Comparison of ENCODE assay signal across 11 mouse cellular contexts in the genomic region with DNA sequence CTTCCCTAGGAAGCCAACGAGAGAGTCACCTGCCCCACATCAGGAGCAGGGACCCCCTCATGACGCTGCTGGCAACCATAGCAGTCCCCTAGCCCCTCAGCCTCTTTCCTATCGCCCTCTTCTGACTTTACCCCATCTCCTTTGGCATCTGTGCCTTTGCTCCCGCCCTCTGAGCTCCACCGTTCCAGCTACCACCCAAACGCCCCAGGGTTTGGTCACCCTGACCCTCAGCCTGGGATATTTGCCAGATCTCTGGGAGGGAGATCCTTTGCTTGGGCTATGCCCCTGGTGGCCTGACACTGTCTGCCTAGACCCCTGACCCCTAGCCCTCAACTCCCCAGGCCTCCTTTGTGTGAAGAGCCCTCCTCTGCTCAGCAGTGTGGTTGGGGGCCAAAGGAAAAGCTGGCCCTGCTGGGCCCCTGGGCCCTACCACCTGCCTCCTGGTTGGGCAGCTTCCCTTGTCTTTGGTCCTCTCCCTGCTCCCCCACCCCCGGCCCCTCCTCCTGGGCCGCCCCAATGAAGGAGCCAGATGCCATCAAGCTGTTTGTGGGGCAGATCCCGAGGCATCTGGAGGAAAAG. TPM values are rescaled to one million over a fixed set of nuclear protein-coding genes. Genes with fewer than 3 reads are reported as not detected.
DNase-seq lines count a peak whose midpoint lies in the region; ATAC-seq and TF ChIP-seq lines count a peak whose summit lies in the region.
"Had no signal": no experiment of that assay in that cellular context is flagged by ENCODE, and none has a peak within 500 bp of the region (broad histone marks: within the 10 kb centered on the region; RNA-seq: fewer than 3 reads in every experiment).

No protein-coding gene starts in this region.

- H3K4me2 ChIP-seq in heart, embryonic 11.5 days, result no peak overlapping the region
- peak overlapping the region; percentile 98 for H3K4me2 ChIP-seq in hindbrain, embryonic 13.5 days
- H3K4me2 ChIP-seq in midbrain, embryonic 16.5 days (ENCODE audit: low read length), result peak overlapping the region; percentile 73

- WGBS in heart, embryonic 10.5 days, result 14% methylated on average over 9 of the region's 9 CpGs
- WGBS in heart, embryonic 11.5 days (ENCODE audit: insufficient replicate concordance), result 14% methylated on average over 9 of the region's 9 CpGs
- 1% methylated on average over 9 of the region's 9 CpGs for WGBS in hindbrain, embryonic 13.5 days
- 2% methylated on average over 9 of the region's 9 CpGs for WGBS in midbrain, embryonic 16.5 days

- no peak for ATAC-seq in heart, embryonic 11.5 days (replicated peaks; ENCODE audit: insufficient number of reproducible peaks, low FRiP score, low TSS enrichment)
- ATAC-seq in hindbrain, embryonic 13.5 days (ENCODE audit: low FRiP score), result peak; percentile 6; the same call in 1 of the 2 replicates
- peak; percentile 43 for ATAC-seq in midbrain, embryonic 16.5 days
- no peak for ATAC-seq in CD4-positive, CD25-positive, alpha-beta regulatory T cell, adult 4 months
- ATAC-seq: inflammation-experienced regulatory T-cells, adult 6 months had no signal

- H3K27ac ChIP-seq in heart, embryonic 10.5 days, result no peak overlapping the region
- H3K27ac ChIP-seq in heart, embryonic 11.5 days (ENCODE audit: low read depth, low read length), result no peak overlapping the region
- peak overlapping the region; percentile 97 for H3K27ac ChIP-seq in cortical plate, adult 2 months (ENCODE audit: insufficient read depth, low read length)
- peak overlapping the region; percentile 94 for H3K27ac ChIP-seq in hindbrain, embryonic 13.5 days
- peak overlapping the region; percentile 91 for H3K27ac ChIP-seq in midbrain, embryonic 16.5 days (ENCODE audit: low read length)

- no peak overlapping the region for H3K9ac ChIP-seq in heart, embryonic 11.5 days (ENCODE audit: low read depth, low read length)
- peak overlapping the region; percentile 93 for H3K9ac ChIP-seq in hindbrain, embryonic 13.5 days
- peak overlapping the region; percentile 84 for H3K9ac ChIP-seq in midbrain, embryonic 16.5 days (ENCODE audit: low read depth, low read length)

- no peak for TF ChIP-seq POLR2A in cortical plate, adult 2 months (IDR thresholded peaks at IDR 0.05; ENCODE audit: extremely low read depth, insufficient read depth, low read length)

- no peak for DNase-seq in heart, embryonic 10.5 days (ENCODE audit: low spot score)
- DNase-seq in layer of hippocampus, adult 11-12 months (ENCODE audit: low spot score), result no peak
- no peak for DNase-seq in heart, postnatal 36 days
- DNase-seq: gastrocnemius, postnatal 25 days; lung, postnatal 10 days had no signal

- H3K9me3 ChIP-seq in heart, embryonic 10.5 days, result no peaks in the 10 kb centered on the region
- no peaks in the 10 kb centered on the region for H3K9me3 ChIP-seq in heart, embryonic 11.5 days (replicated peaks; ENCODE audit: control insufficient read depth, low read length)
- H3K9me3 ChIP-seq in hindbrain, embryonic 13.5 days, result no peaks in the 10 kb centered on the region
- H3K9me3 ChIP-seq in midbrain, embryonic 16.5 days (replicated peaks; ENCODE audit: control insufficient read depth, low read length, poor library complexity, severe bottlenecking), result no peaks in the 10 kb centered on the region

- H3K36me3 ChIP-seq in heart, embryonic 10.5 days, result no peaks in the 10 kb centered on the region
- no peaks in the 10 kb centered on the region for H3K36me3 ChIP-seq in heart, embryonic 11.5 days (ENCODE audit: control insufficient read depth, insufficient read depth, low read length)
- H3K36me3 ChIP-seq in hindbrain, embryonic 13.5 days, result peaks cover 18% of the 10 kb centered on the region
- no peaks in the 10 kb centered on the region for H3K36me3 ChIP-seq in midbrain, embryonic 16.5 days (ENCODE audit: control insufficient read depth, insufficient read depth, low read length)

- H3K27me3 ChIP-seq in heart, embryonic 10.5 days (ENCODE audit: insufficient read depth, poor library complexity, severe bottlenecking), result peaks cover 40% of the 10 kb centered on the region
- peaks cover 33% of the 10 kb centered on the region for H3K27me3 ChIP-seq in heart, embryonic 11.5 days (ENCODE audit: control insufficient read depth, insufficient read depth, low read length)
- no peaks in the 10 kb centered on the region for H3K27me3 ChIP-seq in hindbrain, embryonic 13.5 days
- H3K27me3 ChIP-seq in midbrain, embryonic 16.5 days (ENCODE audit: control insufficient read depth, insufficient read depth, low read depth, low read length), result no peaks in the 10 kb centered on the region

- TF ChIP-seq CTCF in cortical plate, adult 2 months (IDR thresholded peaks at IDR 0.05; ENCODE audit: extremely low read depth, insufficient read depth, low read length), result no peak

- H3K4me3 ChIP-seq in heart, embryonic 10.5 days, result peak overlapping the region; percentile 32; the same call in 1 of the 2 replicates
- no peak overlapping the region for H3K4me3 ChIP-seq in heart, embryonic 11.5 days (ENCODE audit: low read depth, low read length)
- peak overlapping the region; percentile 97 for H3K4me3 ChIP-seq in cortical plate, adult 2 months (ENCODE audit: insufficient read depth, low read length)
- peak overlapping the region; percentile 77 for H3K4me3 ChIP-seq in hindbrain, embryonic 13.5 days
- peak overlapping the region; percentile 57 for H3K4me3 ChIP-seq in midbrain, embryonic 16.5 days (ENCODE audit: low read depth, low read length)

- peaks cover 56% of the 10 kb centered on the region for H3K4me1 ChIP-seq in heart, embryonic 10.5 days
- peaks cover 12% of the 10 kb centered on the region for H3K4me1 ChIP-seq in heart, embryonic 11.5 days (ENCODE audit: control insufficient read depth, insufficient read depth, low read length)
- H3K4me1 ChIP-seq in cortical plate, adult 2 months (ENCODE audit: control insufficient read depth, insufficient read depth, low read length), result peaks cover 13% of the 10 kb centered on the region
- peaks cover 66% of the 10 kb centered on the region for H3K4me1 ChIP-seq in hindbrain, embryonic 13.5 days (replicated peaks)
- H3K4me1 ChIP-seq in midbrain, embryonic 16.5 days (ENCODE audit: control insufficient read depth, insufficient read depth, low read length), result peaks cover 45% of the 10 kb centered on the region

- intact Hi-C loops in heart, postnatal 36 days (cut with DNase I), result no loop called here

RNA-seq across cellular contexts. Expression of a gene that starts 0.6 kb away (rescaled TPM):
- 1.1 and 1.2 TPM in 2 replicates for polyA plus RNA-seq in heart, embryonic 10.5 days (2016; fragmentation: Nextera tagmentation; extraction: Ambion mirVana)
- 2.8 and 4.7 TPM in 2 replicates for polyA plus RNA-seq in heart, embryonic 11.5 days (2014; fragmentation: Nextera tagmentation; extraction: Ambion mirVana)
- polyA plus RNA-seq in cortical plate, adult 2 months (2012; rRNA removed), result 314 and 357 TPM in 2 replicates
- polyA plus RNA-seq in hindbrain, embryonic 13.5 days (2015; fragmentation: Nextera tagmentation; extraction: Ambion mirVana), result 294 and 312 TPM in 2 replicates
- 261 and 296 TPM in 2 replicates for polyA plus RNA-seq in midbrain, embryonic 16.5 days (2015; fragmentation: Nextera tagmentation; extraction: Ambion mirVana)
- polyA plus RNA-seq in CD4-positive, CD25-positive, alpha-beta regulatory T cell, adult 4 months (2017; shearing (Covaris generic)), result 1 to 10 TPM in 1 of 2 experiments, under 1 TPM in 1; 0.55 to 1.8 TPM
- total RNA-seq in heart, postnatal 36 days (2021), result under 1 TPM in 1 of 2 experiments, not detected in 1; 0.19 TPM
- total RNA-seq: gastrocnemius, postnatal 25 days had no signal

RNA-seq across cellular contexts. Expression of a gene that starts 1.5 kb away (rescaled TPM):
- polyA plus RNA-seq in heart, embryonic 10.5 days (2016; fragmentation: Nextera tagmentation; extraction: Ambion mirVana), result 5.8 and 6.6 TPM in 2 replicates
- 6.6 and 7.0 TPM in 2 replicates for polyA plus RNA-seq in heart, embryonic 11.5 days (2014; fragmentation: Nextera tagmentation; extraction: Ambion mirVana)
- polyA plus RNA-seq in cortical plate, adult 2 months (2012; rRNA removed), result 3.2 and 4.1 TPM in 2 replicates
- polyA plus RNA-seq in hindbrain, embryonic 13.5 days (2015; fragmentation: Nextera tagmentation; extraction: Ambion mirVana), result 25.0 and 27.1 TPM in 2 replicates
- polyA plus RNA-seq in midbrain, embryonic 16.5 days (2015; fragmentation: Nextera tagmentation; extraction: Ambion mirVana), result 26.7 and 27.7 TPM in 2 replicates
- polyA plus RNA-seq in CD4-positive, CD25-positive, alpha-beta regulatory T cell, adult 4 months (2017; shearing (Covaris generic)), result 1 to 10 TPM in 1 of 2 experiments, not detected in 1; 1.4 TPM
- total RNA-seq in heart, postnatal 36 days (2021), result 1 to 10 TPM in 1 of 2 experiments, under 1 TPM in 1; 0.46 to 1.2 TPM
- polyA plus RNA-seq: inflammation-experienced regulatory T-cells, adult 6 months had no signal

RNA-seq across cellular contexts. Expression of a gene that starts 35.0 kb away (rescaled TPM):
- 0.30 and 0.31 TPM in 2 replicates for polyA plus RNA-seq in heart, embryonic 10.5 days (2016; fragmentation: Nextera tagmentation; extraction: Ambion mirVana)
- 0.29 TPM in 1 of 2 replicates, not detected in the other for polyA plus RNA-seq in heart, embryonic 11.5 days (2014; fragmentation: Nextera tagmentation; extraction: Ambion mirVana)
- polyA plus RNA-seq in cortical plate, adult 2 months (2012; rRNA removed), result 0.15 and 0.25 TPM in 2 replicates
- 1.0 and 1.5 TPM in 2 replicates for polyA plus RNA-seq in hindbrain, embryonic 13.5 days (2015; fragmentation: Nextera tagmentation; extraction: Ambion mirVana)
- polyA plus RNA-seq in midbrain, embryonic 16.5 days (2015; fragmentation: Nextera tagmentation; extraction: Ambion mirVana), result 1.5 TPM in 2 replicates
- under 1 TPM in 1 of 2 experiments, not detected in 1; 0.94 TPM for polyA plus RNA-seq in CD4-positive, CD25-positive, alpha-beta regulatory T cell, adult 4 months (2017; shearing (Covaris generic))
- not detected for total RNA-seq in heart, postnatal 36 days (2021)
- total RNA-seq: gastrocnemius, postnatal 25 days had no signal

RNA-seq across cellular contexts. Expression of a gene that starts 35.6 kb away (rescaled TPM):
- polyA plus RNA-seq in heart, embryonic 10.5 days (2016; fragmentation: Nextera tagmentation; extraction: Ambion mirVana), result 64.6 and 67.1 TPM in 2 replicates
- polyA plus RNA-seq in heart, embryonic 11.5 days (2014; fragmentation: Nextera tagmentation; extraction: Ambion mirVana), result 60.8 and 65.5 TPM in 2 replicates
- 46.0 and 47.9 TPM in 2 replicates for polyA plus RNA-seq in cortical plate, adult 2 months (2012; rRNA removed)
- polyA plus RNA-seq in hindbrain, embryonic 13.5 days (2015; fragmentation: Nextera tagmentation; extraction: Ambion mirVana), result 58.8 and 62.2 TPM in 2 replicates
- polyA plus RNA-seq in midbrain, embryonic 16.5 days (2015; fragmentation: Nextera tagmentation; extraction: Ambion mirVana), result 55.1 and 56.5 TPM in 2 replicates
- polyA plus RNA-seq in CD4-positive, CD25-positive, alpha-beta regulatory T cell, adult 4 months (2017; shearing (Covaris generic)), result 10 to 100 TPM; 47.2 to 47.6 TPM
- 10 to 100 TPM; 68.6 to 74.2 TPM for total RNA-seq in heart, postnatal 36 days (2021)

Comparison
In these comparisons a context has a peak if more than half of its experiments do, and no peak if none do; other contexts are left out.
1. H3K27ac ChIP-seq: peak in cortical plate, adult 2 months (single experiment), hindbrain, embryonic 13.5 days (single experiment) and midbrain, embryonic 16.5 days (single experiment); none in heart, embryonic 10.5 days (single experiment) and heart, embryonic 11.5 days (single experiment).
2. ATAC-seq: peak in hindbrain, embryonic 13.5 days (single experiment) and midbrain, embryonic 16.5 days (single experiment); none in heart, embryonic 11.5 days (single experiment) and CD4-positive, CD25-positive, alpha-beta regulatory T cell, adult 4 months (single experiment).
3. RNA of a gene that starts 0.6 kb away (polyA plus RNA-seq): 314 to 357 TPM in cortical plate, adult 2 months, 294 to 312 TPM in hindbrain, embryonic 13.5 days and 261 to 296 TPM in midbrain, embryonic 16.5 days; 2.8 to 4.7 TPM in heart, embryonic 11.5 days, 0.55 to 1.8 TPM in CD4-positive, CD25-positive, alpha-beta regulatory T cell, adult 4 months and 1.1 to 1.2 TPM in heart, embryonic 10.5 days; every median in the first group is over 10 times any median in the second.